Mouse (Mus musculus) olfactory bulb, adult 2 months (tissue): ENCODE data around the gene Eif2ak3. TPM values are rescaled to one million over a fixed set of nuclear protein-coding genes. Genes with fewer than 3 reads are reported as not detected.

Source experiments
- H3K27ac ChIP-seq: fragments of 200-500 bp; 2 replicates; pipeline ENCODE4 v1.5.1; 2012; ENCODE audit warnings: low read depth, low read length; ENCODE audit not compliant: insufficient read depth
- H3K4me1 ChIP-seq: fragments of 200-500 bp; 2 replicates; pipeline ENCODE4 v1.6.1; 2012; ENCODE audit warnings: low read length; ENCODE audit not compliant: control insufficient read depth, insufficient read depth
- H3K4me3 ChIP-seq: fragments of 200-500 bp; 2 replicates; pipeline ENCODE4 v1.5.1; 2012; ENCODE audit warnings: mild to moderate bottlenecking, low read depth, low read length, moderate library complexity; ENCODE audit not compliant: insufficient read depth
- CTCF ChIP-seq: fragments of 200-500 bp; IDR thresholded peaks from 2 replicates; pipeline ENCODE4 v1.5.1; 2012; ENCODE audit warnings: low read depth, mild to moderate bottlenecking, low read length, moderate library complexity; ENCODE audit not compliant: insufficient read depth
- POLR2A ChIP-seq: fragments of 200-500 bp; IDR thresholded peaks from 2 replicates; pipeline ENCODE4 v1.6.1; 2012; ENCODE audit warnings: mild to moderate bottlenecking, low read depth, low read length, moderate library complexity; ENCODE audit not compliant: insufficient read depth
- WGBS: fragments of 180-500 bp; shearing (Covaris S2); methylation state at CpG from one replicate; pipeline ENCODE4 v1.1.7; 2018; 5-methylcytosine and 5-hydroxymethylcytosine counted together
- polyA plus RNA-seq: library from polyadenylated mRNA; stranded (reverse); fragments of >200 nt; gene quantifications from 2 replicates; pipeline ENCODE4 v1.2.4, GENCODE M21; 2012; ENCODE audit warnings: low replicate concordance; ENCODE audit not compliant: missing spikeins, insufficient read depth, insufficient read length

Gene Eif2ak3
- polyA plus RNA-seq, 1 experiment, result not detected

DNA sequence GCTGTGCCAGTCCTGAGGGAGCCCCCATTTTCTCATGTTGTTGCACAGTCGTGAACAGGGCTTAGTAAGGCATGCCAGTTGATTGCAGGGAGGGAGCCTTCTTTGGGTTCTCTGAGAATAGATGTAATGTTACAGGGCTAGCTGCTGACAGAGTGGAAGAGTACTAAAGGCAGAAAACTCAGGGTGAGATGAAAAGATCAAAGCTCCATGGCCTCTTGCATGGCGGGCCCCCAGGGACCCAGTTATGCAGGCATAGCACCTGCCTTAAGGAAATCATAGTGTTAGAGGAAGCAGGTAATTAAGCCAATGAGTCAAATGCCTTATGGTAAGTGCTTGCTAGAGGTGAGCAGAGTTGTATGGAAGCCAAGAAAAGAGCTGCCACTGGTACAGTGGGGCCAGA, 14.9 kb upstream of the Eif2ak3 start:
- Histone ChIP-seq H3K27ac (no peak overlapping the region), H3K4me1 (no peaks in the 10 kb centered on the region), H3K4me3 (no peak overlapping the region)
- TF ChIP-seq CTCF (no peak), POLR2A (no peak)
- 68% methylated on average over 2 of the region's 2 CpGs for WGBS

DNA sequence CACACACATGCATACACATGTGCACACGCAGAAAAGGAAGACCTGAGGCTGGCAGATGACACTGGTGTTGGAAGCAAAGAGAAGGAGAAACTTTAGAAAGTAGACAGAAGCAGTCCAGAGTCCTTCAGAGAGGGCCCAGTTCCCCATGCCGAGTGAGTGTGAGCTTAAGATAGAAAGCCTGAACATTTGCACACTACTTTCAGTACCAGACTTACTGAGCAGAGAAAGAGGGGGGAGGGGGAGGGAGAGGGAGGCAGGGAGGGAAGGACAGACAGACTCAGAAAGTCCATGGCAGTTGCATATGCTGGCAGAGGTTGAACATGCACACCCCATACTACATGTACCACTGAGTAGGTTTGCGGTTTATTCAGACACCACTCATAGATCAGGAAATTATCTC, 13.8 kb upstream of the Eif2ak3 start:
- TF ChIP-seq POLR2A (no peak), CTCF (no peak)
- no peak overlapping the region for H3K27ac ChIP-seq
- no peaks in the 10 kb centered on the region for H3K4me1 ChIP-seq
- no peak overlapping the region for H3K4me3 ChIP-seq
- 81% methylated on average over 3 of the region's 3 CpGs for WGBS

DNA sequence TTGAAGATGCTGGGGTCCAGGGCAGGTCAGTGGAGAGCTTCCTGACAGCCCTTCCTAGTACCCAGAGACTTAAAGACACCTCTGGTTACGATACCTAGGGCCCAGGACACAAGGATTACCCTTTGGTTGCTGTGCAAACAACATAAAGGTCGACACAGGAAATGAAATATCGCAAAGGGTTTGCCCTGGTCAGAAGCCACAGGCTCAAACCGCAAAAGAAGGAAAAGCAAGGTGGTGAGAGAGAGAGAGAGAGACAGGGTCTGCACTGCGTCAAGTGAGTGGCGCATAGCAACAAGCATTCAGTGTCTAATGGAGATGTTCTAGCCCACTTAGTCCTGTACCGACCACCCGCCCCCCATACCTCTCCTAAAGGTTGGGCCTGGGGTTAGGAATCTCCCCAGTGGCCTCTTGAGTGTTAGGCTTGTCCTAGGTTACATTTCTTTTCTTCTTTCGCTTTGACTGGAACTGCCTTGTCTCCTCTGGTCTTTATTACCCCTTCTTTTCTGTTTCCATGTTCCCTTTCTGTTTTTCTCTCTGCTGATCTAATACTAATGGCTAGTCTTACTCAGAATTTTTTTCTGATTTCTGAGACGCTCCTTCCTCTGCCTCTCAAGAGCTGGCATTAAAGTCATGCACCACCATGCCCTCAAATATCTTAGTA, 13.0 kb upstream of the Eif2ak3 start:
- Histone ChIP-seq H3K27ac (no peak overlapping the region), H3K4me3 (no peak overlapping the region), H3K4me1 (no peaks in the 10 kb centered on the region)
- TF ChIP-seq CTCF (no peak), POLR2A (no peak)
- 83% methylated on average over 10 of the region's 10 CpGs for WGBS

DNA sequence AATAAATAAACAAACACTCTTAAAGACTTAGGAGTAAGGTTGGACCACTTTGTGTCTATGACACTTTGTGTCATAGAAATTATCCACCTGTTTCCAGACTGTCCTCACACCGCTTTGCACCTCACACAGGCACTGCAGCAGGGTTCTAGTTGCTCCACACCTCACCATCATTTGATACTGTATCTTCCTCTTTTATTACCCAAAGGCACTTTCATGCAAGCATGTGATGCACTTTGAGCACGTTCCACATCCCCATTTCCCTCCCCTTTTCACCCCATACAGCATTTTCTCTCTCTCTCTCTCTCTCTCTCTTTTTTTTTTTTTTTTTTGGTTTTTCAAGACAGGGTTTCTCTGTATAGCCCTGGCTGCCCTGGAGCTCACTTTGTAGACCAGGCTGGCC, 7.0 kb upstream of the Eif2ak3 start:
- Histone ChIP-seq H3K27ac (no peak overlapping the region), H3K4me3 (no peak overlapping the region), H3K4me1 (no peaks in the 10 kb centered on the region)
- TF ChIP-seq CTCF, result no peak
- no peak for TF ChIP-seq POLR2A
- WGBS, result 90% methylated on average over 2 of the region's 2 CpGs

DNA sequence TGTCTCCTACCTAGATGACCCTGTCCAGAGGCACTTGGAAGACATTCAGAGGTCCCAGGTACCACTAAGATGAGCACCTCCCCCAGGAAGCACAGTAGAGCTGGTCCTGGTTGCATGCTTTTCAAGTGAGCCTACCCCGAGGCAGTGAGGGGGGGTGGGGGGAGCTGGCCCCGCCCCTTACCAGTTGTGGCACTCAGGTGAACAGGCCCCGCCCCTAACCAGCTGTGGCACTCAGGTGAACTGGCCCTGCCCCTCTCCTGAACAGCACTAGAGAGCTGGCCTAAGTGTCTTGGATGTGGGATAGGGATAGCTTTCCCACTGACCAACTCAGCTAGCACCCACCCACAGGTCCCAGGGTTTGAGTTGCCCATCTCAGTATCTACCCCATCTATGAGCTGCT, 5.8 kb upstream of the Eif2ak3 start:
- Histone ChIP-seq H3K4me1 (no peaks in the 10 kb centered on the region), H3K27ac (no peak overlapping the region), H3K4me3 (no peak overlapping the region)
- TF ChIP-seq CTCF (no peak), POLR2A (no peak)
- 59% methylated on average over 3 of the region's 3 CpGs for whole genome bisulfite sequencing

DNA sequence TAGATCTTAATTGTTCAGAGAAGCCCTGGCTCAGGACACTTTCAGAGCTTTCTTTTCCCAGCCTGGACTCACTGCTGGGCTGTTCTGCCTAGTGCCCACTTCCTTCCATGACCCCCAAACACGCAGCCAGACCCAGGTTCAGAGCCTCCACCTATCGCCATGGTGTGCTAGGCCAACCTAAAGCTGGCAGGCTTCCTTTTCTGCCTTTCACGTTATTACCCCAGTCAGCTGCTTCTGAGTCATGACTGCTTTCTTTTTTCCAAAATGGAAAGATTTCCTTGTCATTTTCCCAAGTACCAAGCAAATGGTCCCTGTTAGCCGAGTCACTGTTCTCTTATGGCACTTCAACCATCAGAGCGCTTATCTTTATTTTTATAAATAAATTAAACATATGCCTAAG, 4.0 kb upstream of the Eif2ak3 start:
- H3K4me1 ChIP-seq, result no peaks in the 10 kb centered on the region
- no peak for TF ChIP-seq POLR2A
- no peak for TF ChIP-seq CTCF
- 70% methylated on average over 5 of the region's 5 CpGs for WGBS
- H3K4me3 ChIP-seq, result no peak overlapping the region
- H3K27ac ChIP-seq, result no peak overlapping the region

DNA sequence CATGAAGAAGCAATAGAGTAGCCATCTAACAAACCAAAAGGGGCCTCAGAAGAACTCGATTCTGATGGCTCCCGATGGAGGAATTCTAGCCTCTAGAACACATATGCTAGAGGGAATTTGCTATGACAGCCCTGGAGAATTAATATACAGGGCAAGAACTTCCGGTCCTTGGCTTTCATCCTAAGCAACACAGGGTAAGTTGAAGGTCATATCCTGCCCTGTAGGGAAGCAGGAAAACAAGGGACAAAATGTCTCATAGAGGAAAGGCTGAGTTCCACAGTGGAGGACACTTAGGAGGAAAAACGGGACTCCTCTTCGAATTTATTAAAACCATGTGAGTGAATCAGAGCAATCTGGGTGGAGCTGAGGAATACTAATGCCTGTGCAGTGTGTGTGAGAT, 1.3 kb upstream of the Eif2ak3 start:
- Histone ChIP-seq H3K4me3 (no peak overlapping the region), H3K27ac (peak overlapping the region; percentile 15; the same call in 1 of the 2 replicates), H3K4me1 (no peaks in the 10 kb centered on the region)
- TF ChIP-seq POLR2A, result no peak
- TF ChIP-seq CTCF, result no peak
- 52% methylated on average over 5 of the region's 5 CpGs for WGBS

DNA sequence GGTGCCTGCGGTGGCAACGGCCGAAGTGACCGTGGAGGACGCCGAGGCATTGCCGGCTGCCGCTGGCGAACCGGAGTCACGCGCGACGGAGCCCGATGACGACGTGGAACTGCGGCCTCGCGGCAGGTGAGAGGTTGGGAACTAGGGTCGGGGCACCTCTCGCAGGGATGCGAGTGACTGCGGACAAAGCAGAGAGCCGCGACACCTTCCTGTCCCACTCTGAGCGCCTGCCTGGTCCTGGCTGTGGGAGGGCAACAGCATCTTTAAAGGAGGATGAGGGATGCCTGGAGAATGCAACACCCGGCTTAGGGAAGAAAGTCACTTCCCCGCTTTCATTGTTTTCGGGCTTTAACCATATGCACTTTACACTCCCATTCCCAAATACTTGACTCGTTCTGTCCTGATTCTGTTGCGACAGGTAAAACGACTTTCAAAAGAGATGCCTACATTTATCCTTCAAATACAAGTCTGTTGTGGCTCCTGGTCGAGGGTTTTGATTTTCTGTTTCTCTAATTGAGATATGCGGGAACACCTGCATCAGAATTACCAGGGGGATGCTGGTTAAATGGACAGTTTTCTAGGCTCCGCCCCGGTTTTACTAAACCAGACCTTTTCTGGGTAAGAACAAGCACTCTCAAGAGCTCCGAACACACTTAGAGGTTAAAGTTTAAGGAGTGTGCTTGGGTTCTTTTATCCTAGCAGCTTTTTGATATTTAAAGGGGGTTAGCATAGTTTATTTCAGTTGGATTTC, 756 bp downstream of the Eif2ak3 start:
- WGBS, result under 1% methylated on average over 38 of the region's 38 CpGs
- Histone ChIP-seq H3K27ac (peak overlapping the region; percentile 74), H3K4me1 (no peaks in the 10 kb centered on the region), H3K4me3 (peak overlapping the region; percentile 80)
- TF ChIP-seq POLR2A, result no peak
- TF ChIP-seq CTCF, result no peak

DNA sequence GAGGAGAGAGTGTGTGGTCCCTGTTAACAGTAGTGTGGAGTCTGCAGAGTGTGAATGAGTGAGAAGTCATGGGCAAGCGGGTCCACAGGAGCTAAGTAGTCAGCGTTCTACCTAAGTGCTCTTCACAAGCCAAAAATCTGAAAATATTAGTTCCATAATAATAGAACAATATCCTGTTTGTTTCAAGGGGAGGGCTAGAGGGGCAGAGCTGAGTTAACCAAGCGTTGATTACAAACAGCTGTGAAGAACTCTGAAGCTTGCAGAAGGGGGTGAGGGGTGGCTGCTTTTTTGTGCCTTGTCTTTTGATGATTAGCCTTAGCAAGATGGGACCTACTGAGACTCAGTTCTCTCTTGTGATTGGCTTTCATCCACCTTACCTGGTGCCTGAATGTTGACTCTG, 3.1 kb downstream of the Eif2ak3 start:
- no peak overlapping the region for H3K4me3 ChIP-seq
- TF ChIP-seq POLR2A (no peak), CTCF (no peak)
- WGBS, result 47% methylated on average over 3 of the region's 3 CpGs

More for the DNA sequence above, 3.1 kb downstream of the Eif2ak3 start:
- no peak overlapping the region for H3K27ac ChIP-seq
- H3K4me1 ChIP-seq, result no peaks in the 10 kb centered on the region
